Mouse (Mus musculus): Measurements from ENCODE around the gene Mpp6.

- TF ChIP-seq POLR2A (IDR thresholded peaks at IDR 0.05; ENCODE audit: insufficient read depth, low read depth, low read length) (no peak), EP300 (IDR thresholded peaks at IDR 0.05; ENCODE audit: insufficient read depth, low read depth, low read length) (no peak), CTCF (IDR thresholded peaks at IDR 0.05) (no peak)
Measured at GRCm38 (mm10) chr6:50137651-50138050, 27.6 kb downstream of the Mpp6 start.
